ENCODE assay signal across 10 mouse cellular contexts in the genomic region with DNA sequence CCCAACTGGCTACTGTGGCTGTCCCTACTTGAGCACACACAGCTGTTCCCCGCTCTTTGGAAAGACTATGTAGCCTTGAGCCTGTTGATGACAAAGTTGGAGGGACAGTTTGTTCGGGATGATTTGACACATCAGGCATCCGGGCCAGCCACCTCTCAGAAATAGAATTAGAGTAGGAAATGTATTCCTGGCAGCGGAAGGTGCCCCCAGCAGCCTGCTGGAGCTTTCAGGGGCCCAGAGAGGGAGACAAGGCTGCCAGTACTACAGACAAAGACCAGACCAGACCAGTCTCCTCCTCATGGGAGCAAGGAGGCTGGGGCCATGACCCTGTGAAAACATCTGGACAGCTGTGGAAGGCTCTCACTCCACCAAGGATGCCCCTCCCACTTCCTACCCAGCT. TPM values are rescaled to one million over a fixed set of nuclear protein-coding genes. Genes with fewer than 3 reads are reported as not detected.
A peak's percentile ranks its signal among the peaks of the same experiment; 100 is the strongest.
DNase-seq lines count a peak whose midpoint lies in the region; ATAC-seq and TF ChIP-seq lines count a peak whose summit lies in the region.
"Had no signal": no experiment of that assay in that cellular context is flagged by ENCODE, and none has a peak within 500 bp of the region (broad histone marks: within the 10 kb centered on the region; RNA-seq: fewer than 3 reads in every experiment).

No protein-coding gene starts in this region.

- TF ChIP-seq CTCF in stomach, postnatal 0 days (IDR thresholded peaks at IDR 0.05; ENCODE audit: low read depth), result no peak

- H3K36me3 ChIP-seq in stomach, embryonic 14.5 days (ENCODE audit: control insufficient read depth, insufficient read depth, low read length), result no peaks in the 10 kb centered on the region
- no peaks in the 10 kb centered on the region for H3K36me3 ChIP-seq in stomach, postnatal 0 days (ENCODE audit: control insufficient read depth, insufficient read depth, low read length)
- H3K36me3 ChIP-seq: forebrain, embryonic 12.5 days; heart, embryonic 15.5 days; intestine, embryonic 15.5 days had no signal

- no peak overlapping the region for H3K4me3 ChIP-seq in stomach, embryonic 14.5 days (ENCODE audit: low read depth, low read length)
- no peak overlapping the region for H3K4me3 ChIP-seq in stomach, postnatal 0 days (ENCODE audit: low read depth, low read length)
- H3K4me3 ChIP-seq: forebrain, embryonic 12.5 days; heart, embryonic 15.5 days; intestine, embryonic 15.5 days had no signal

- H3K27me3 ChIP-seq in stomach, embryonic 14.5 days (ENCODE audit: control insufficient read depth, insufficient read depth, low read length), result no peaks in the 10 kb centered on the region
- H3K27me3 ChIP-seq in stomach, postnatal 0 days (ENCODE audit: control insufficient read depth, insufficient read depth, low read length), result no peaks in the 10 kb centered on the region
- H3K27me3 ChIP-seq: forebrain, embryonic 12.5 days; heart, embryonic 15.5 days; intestine, embryonic 15.5 days had no signal

- 67% methylated on average over 4 of the region's 4 CpGs for WGBS in stomach, embryonic 14.5 days
- WGBS in stomach, postnatal 0 days, result 57% methylated on average over 4 of the region's 4 CpGs

- peak; percentile 39 for DNase-seq in gastrocnemius, postnatal 25 days
- no peak for DNase-seq in gastrocnemius, postnatal 14 days
- no peak for DNase-seq in stomach, postnatal 0 days (ENCODE audit: low spot score)
- DNase-seq in heart, postnatal 36 days, result peak; percentile 27 to 57
- DNase-seq in yolk sac, embryonic 10.5 days (ENCODE audit: low spot score), result peak; percentile 49
- DNase-seq in spleen, postnatal 14 days (ENCODE audit: low spot score in 2 of 2), result no peak

- H3K27ac ChIP-seq in stomach, embryonic 14.5 days (ENCODE audit: low read length), result no peak overlapping the region
- no peak overlapping the region for H3K27ac ChIP-seq in stomach, postnatal 0 days (replicated peaks)
- H3K27ac ChIP-seq: forebrain, embryonic 12.5 days; heart, embryonic 15.5 days; intestine, embryonic 15.5 days had no signal

- no peak for TF ChIP-seq EP300 in stomach, postnatal 0 days (optimal IDR thresholded peaks at IDR 0.05)

- ATAC-seq in stomach, embryonic 14.5 days (ENCODE audit: insufficient number of reproducible peaks, insufficient read depth, low FRiP score, low read depth), result 0 out of 2 replicates have a peak, but pooled peaks have one; percentile 53
- ATAC-seq in stomach, postnatal 0 days (ENCODE audit: low FRiP score, low TSS enrichment), result no peak
- ATAC-seq: intestine, embryonic 15.5 days had no signal

- H3K9me3 ChIP-seq in stomach, embryonic 14.5 days (ENCODE audit: control insufficient read depth, low read depth, low read length), result no peaks in the 10 kb centered on the region
- H3K9me3 ChIP-seq in stomach, postnatal 0 days (ENCODE audit: control insufficient read depth, low read length), result no peaks in the 10 kb centered on the region
- H3K9me3 ChIP-seq: forebrain, embryonic 12.5 days; heart, embryonic 15.5 days; intestine, embryonic 15.5 days had no signal

- H3K4me2 ChIP-seq in stomach, embryonic 14.5 days (replicated peaks; ENCODE audit: low read depth, low read length), result no peak overlapping the region
- no peak overlapping the region for H3K4me2 ChIP-seq in stomach, postnatal 0 days (replicated peaks; ENCODE audit: low read depth)
- H3K4me2 ChIP-seq: forebrain, embryonic 12.5 days; heart, embryonic 15.5 days; intestine, embryonic 15.5 days had no signal

- intact Hi-C loops in gastrocnemius, postnatal 14 days (cut with DNase I; ENCODE audit: low total_unique reads), result no loop called here
- intact Hi-C loops in heart, postnatal 36 days (cut with DNase I), result no loop called here

- H3K9ac ChIP-seq in stomach, embryonic 14.5 days (replicated peaks; ENCODE audit: low read depth, low read length), result no peak overlapping the region
- H3K9ac ChIP-seq in stomach, postnatal 0 days (ENCODE audit: low read length), result no peak overlapping the region
- H3K9ac ChIP-seq: forebrain, embryonic 12.5 days; heart, embryonic 15.5 days; intestine, embryonic 15.5 days had no signal

- H3K4me1 ChIP-seq in stomach, embryonic 14.5 days (ENCODE audit: control insufficient read depth, insufficient read depth, low read length), result peaks cover 6% of the 10 kb centered on the region; the same call in 1 of the 2 replicates
- H3K4me1 ChIP-seq in stomach, postnatal 0 days (replicated peaks; ENCODE audit: control insufficient read depth, insufficient read depth), result no peaks in the 10 kb centered on the region
- H3K4me1 ChIP-seq: forebrain, embryonic 12.5 days had no signal

RNA-seq across cellular contexts. Expression of a gene that starts 53.6 kb away (rescaled TPM):
- total RNA-seq in gastrocnemius, postnatal 25 days (2021), result 1 to 10 TPM; 1.8 to 1.9 TPM
- total RNA-seq in gastrocnemius, postnatal 14 days (2021), result 1 to 10 TPM; 4.7 to 5.9 TPM
- polyA plus RNA-seq in stomach, embryonic 14.5 days (2014; fragmentation: Nextera tagmentation; extraction: Ambion mirVana), result 21.6 and 23.2 TPM in 2 replicates
- 2.5 and 3.8 TPM in 2 replicates for polyA plus RNA-seq in stomach, postnatal 0 days (2015; fragmentation: Nextera tagmentation; extraction: Ambion mirVana)
- 1 to 10 TPM; 1.3 to 1.4 TPM for total RNA-seq in heart, postnatal 36 days (2021)

Comparison
In these comparisons a context has a peak if more than half of its experiments do, and no peak if none do; other contexts are left out.
1. DNase-seq: peak in gastrocnemius, postnatal 25 days (single experiment), heart, postnatal 36 days (2 of 2) and yolk sac, embryonic 10.5 days (single experiment); none in gastrocnemius, postnatal 14 days (single experiment), stomach, postnatal 0 days (single experiment) and spleen, postnatal 14 days (0 of 2).